Mouse (Mus musculus) cerebellum, adult 11 months (tissue): Measurements from ENCODE around the gene Tardbp.

Experiments
- DNase-seq: peaks from one replicate; pipeline ENCODE4 v3.0.0; 2022

Gene Tardbp

GRCm38 (mm10) chr4:148626623-148627185 is at the start of gene Tardbp:
Gene Tardbp, minus strand, starts transcription at chr4:148627019.
- DNase-seq = peak; percentile 95

- no peak for DNase-seq
Observed at GRCm38 (mm10) chr4:148676188-148676960, 49.6 kb upstream of the Tardbp start.

- no peak for DNase-seq
Observed at GRCm38 (mm10) chr4:148675043-148675442, 48.2 kb upstream of the Tardbp start.

- no peak for DNase-seq
Observed at GRCm38 (mm10) chr4:148671230-148671947, 44.6 kb upstream of the Tardbp start.

- no peak for DNase-seq
Observed at GRCm38 (mm10) chr4:148667006-148667755, 40.4 kb upstream of the Tardbp start.

- no peak for DNase-seq
Observed at GRCm38 (mm10) chr4:148664021-148664420, 37.2 kb upstream of the Tardbp start.

GRCm38 (mm10) chr4:148663326-148663725 is 36.5 kb upstream of the Tardbp start:
- DNase-seq = no peak

- DNase-seq = peak; percentile 53
Observed at GRCm38 (mm10) chr4:148662168-148662965, 35.5 kb upstream of the Tardbp start.

GRCm38 (mm10) chr4:148660174-148660573 is 33.4 kb upstream of the Tardbp start:
- no peak for DNase-seq

GRCm38 (mm10) chr4:148657776-148658175 is 31.0 kb upstream of the Tardbp start:
- no peak for DNase-seq

- no peak for DNase-seq
Observed at GRCm38 (mm10) chr4:148656691-148657258, 30.0 kb upstream of the Tardbp start.

- DNase-seq = peak; percentile 27
Observed at GRCm38 (mm10) chr4:148654701-148655398, 28.0 kb upstream of the Tardbp start.

GRCm38 (mm10) chr4:148651045-148651444 is 24.2 kb upstream of the Tardbp start:
- DNase-seq = peak; percentile 68

- no peak for DNase-seq
Observed at GRCm38 (mm10) chr4:148649309-148649708, 22.5 kb upstream of the Tardbp start.

GRCm38 (mm10) chr4:148646616-148647015 is 19.8 kb upstream of the Tardbp start:
- DNase-seq = peak; percentile 55

GRCm38 (mm10) chr4:148644926-148645325 is 18.1 kb upstream of the Tardbp start:
- no peak for DNase-seq

- peak; percentile 59 for DNase-seq
Observed at GRCm38 (mm10) chr4:148644157-148644511, 17.3 kb upstream of the Tardbp start.

GRCm38 (mm10) chr4:148643291-148644156 is 16.7 kb upstream of the Tardbp start, which contains the start of gene Gm572:
Gene Gm572, plus strand, starts transcription at chr4:148643317.
- DNase-seq = no peak

- DNase-seq = no peak
Observed at GRCm38 (mm10) chr4:148641121-148641520, 14.3 kb upstream of the Tardbp start.

- no peak for DNase-seq
Observed at GRCm38 (mm10) chr4:148639455-148639854, 12.6 kb upstream of the Tardbp start.
